Mouse (Mus musculus) adrenal gland, postnatal 25 days (tissue): ENCODE results near the gene Psmd13. TPM values are rescaled to one million over a fixed set of nuclear protein-coding genes. Genes with fewer than 3 reads are reported as not detected.

ENCODE experiments used
- DNase-seq: peaks from one replicate; pipeline ENCODE4 v3.0.0; 2021; ENCODE audit warnings: mixed read lengths
- long read RNA-seq: library from polyadenylated mRNA; stranded (forward); transcript quantifications from one replicate; pipeline ENCODE4 v2.0.0, GENCODE M21; 2021
- total RNA-seq: library from RNA; stranded (reverse); gene quantifications from 2 replicates; pipeline ENCODE4 v1.2.3, GENCODE M21; 2021

Psmd13 gene
- total RNA-seq, result 125 and 128 TPM in 2 replicates
- long read RNA-seq, transcript Psmd13-201 (13 exons, 1,989 nt), result major isoform, 82 of 108 reads
- long read RNA-seq, partial matches to known transcripts, result 3 of 108 reads
- long read RNA-seq, other reads (novel, unspliced or antisense), result 22 of 108 reads

- peak; percentile 96 for DNase-seq
These were observed at the start of gene Psmd13, which contains the start of gene Sirt3 for GRCm38 (mm10) chr7:140881696-140882468. Gene Psmd13 (plus strand): TSS chr7:140881968. Gene Sirt3 (minus strand): TSS chr7:140882309.

- no peak for DNase-seq
These were observed 48.4 kb upstream of the Psmd13 start for GRCm38 (mm10) chr7:140833341-140833740.

- DNase-seq, result peak; percentile 51
These were observed 46.6 kb upstream of the Psmd13 start, which contains the start of gene Urah for GRCm38 (mm10) chr7:140834968-140835757. Gene Urah (plus strand): TSS chr7:140835018.

GRCm38 (mm10) chr7:140835758-140836087, 46.0 kb upstream of the Psmd13 start:
- DNase-seq, result no peak

- DNase-seq, result no peak
These were observed 45.3 kb upstream of the Psmd13 start for GRCm38 (mm10) chr7:140836243-140837115.

DNA sequence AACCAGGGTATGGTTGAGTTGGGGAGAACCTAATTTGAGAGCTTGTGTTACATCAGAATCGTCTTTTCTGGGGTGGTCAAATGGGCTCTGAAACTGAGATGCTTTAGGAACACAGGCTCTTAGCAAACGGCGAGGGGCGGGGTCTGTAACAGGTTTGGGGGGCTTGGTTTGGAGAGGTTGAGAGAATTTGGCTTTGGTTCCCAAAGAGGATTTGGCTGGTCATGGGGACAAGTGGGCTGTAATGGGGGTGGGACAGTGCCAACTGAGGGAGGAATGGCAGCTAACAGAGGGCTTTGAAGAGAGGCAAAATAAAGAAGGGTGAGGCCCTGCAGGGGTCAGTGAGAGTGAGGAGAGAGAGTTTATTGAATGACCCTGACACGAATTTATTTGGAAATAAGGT, 42.2 kb upstream of the Psmd13 start:
- DNase-seq, result no peak

- no peak for DNase-seq
These were observed 40.7 kb upstream of the Psmd13 start for GRCm38 (mm10) chr7:140840750-140841735.

DNA sequence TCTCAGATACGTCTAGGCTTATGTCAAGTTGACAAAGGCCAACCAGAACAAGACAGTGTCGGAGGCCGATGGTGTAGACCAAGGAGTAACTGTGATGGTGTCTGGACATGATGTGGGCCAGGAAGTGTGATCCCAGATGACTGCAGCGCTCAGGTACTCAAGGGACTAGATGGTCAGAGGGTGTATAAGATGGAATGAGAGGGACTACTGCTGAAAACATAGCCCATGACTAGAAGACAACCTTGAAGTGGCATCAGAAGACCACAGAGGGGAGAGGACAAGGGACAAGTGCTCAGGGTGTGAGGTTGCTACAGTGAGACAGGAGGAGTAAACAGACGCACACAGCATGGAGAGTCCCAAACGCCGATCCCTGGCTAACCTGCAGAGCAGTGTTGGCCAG, 38.0 kb upstream of the Psmd13 start:
- no peak for DNase-seq

GRCm38 (mm10) chr7:140844905-140845665, 36.7 kb upstream of the Psmd13 start, which contains the start of gene Scgb1c1:
Gene Scgb1c1 (plus strand): TSS chr7:140845547.
- DNase-seq, result peak; percentile 93

- DNase-seq, result no peak
These were observed 36.1 kb upstream of the Psmd13 start for GRCm38 (mm10) chr7:140845683-140846082.

DNA sequence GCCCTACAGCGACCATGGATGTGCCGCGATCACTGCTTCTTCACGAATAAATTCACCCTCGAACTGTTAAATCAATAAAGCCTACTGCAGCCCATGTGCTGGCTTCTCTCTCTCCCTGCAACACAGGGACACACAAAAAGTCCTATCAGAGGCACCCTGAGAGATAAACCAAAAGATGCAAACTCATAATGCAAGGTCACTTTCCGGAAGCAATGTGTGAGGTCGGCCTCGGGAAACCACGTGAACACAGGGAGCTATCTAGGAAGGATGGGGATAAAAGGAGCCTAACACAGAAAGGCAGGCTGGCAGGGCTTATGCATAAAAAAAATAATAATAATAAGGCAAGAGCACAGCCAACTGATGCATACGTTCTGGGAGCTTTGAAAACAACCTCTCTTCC, 35.1 kb upstream of the Psmd13 start:
- no peak for DNase-seq

- peak; percentile 86 for DNase-seq
These were observed 33.8 kb upstream of the Psmd13 start, which contains the start of gene Odf3 for GRCm38 (mm10) chr7:140847755-140848580. Gene Odf3 (plus strand): TSS chr7:140847805.

DNA sequence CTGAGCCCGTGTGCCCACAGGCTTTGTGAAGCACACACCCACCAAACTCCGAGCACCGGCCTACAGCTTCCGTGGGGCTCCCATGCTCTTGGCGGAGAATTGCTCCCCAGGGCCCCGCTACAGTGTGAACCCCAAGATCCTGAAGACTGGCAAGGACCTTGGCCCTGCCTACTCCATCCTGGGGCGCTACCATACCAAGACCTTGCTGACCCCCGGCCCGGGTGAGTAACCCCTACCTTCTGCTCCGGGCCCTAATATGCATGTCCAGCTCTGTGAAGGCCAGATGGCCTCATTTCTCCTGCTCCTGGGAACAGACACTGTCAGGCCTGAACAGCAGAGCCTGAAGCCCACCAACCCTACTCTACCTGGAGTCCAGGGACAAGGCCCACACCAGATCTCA, 33.2 kb upstream of the Psmd13 start:
- no peak for DNase-seq

DNA sequence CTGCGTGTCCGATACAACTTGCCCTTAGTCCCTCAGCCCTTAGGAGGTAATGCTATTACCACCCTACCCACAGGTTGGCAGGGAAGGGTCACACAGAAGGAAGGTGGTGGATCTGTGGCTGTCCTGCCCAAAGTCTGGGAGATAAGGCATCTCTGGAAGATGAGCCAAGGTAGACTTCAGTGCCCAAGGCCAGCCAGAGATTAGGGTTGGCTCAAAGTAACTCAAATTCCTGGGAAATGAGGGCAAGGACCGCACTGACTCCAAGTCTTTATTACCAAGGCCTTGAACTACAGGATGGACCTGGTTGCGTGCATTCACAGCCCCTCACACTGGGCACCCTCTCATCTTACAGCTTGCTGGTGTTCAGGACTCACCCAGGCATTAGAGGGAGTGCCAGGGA, 29.9 kb upstream of the Psmd13 start:
- DNase-seq, result no peak

DNA sequence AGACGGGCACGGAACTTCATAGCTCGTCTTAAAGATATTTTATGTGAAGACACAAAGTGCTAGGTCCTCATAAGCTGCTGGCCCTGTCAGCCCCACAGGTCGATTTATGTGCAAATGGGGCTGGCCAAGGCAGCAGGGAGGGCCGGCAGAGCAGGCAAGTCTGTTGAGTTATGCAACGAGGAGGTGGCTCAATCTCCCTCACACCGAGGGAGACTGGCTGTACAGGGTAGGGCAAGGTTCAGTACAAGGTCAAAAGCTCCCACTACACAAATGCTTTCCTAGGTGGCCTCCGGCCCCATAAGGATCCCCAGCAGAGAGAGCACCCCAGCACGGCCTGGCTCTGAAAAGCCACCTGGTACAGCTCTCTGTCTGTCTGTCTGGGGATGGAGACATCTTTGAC, 28.4 kb upstream of the Psmd13 start:
- no peak for DNase-seq

DNA sequence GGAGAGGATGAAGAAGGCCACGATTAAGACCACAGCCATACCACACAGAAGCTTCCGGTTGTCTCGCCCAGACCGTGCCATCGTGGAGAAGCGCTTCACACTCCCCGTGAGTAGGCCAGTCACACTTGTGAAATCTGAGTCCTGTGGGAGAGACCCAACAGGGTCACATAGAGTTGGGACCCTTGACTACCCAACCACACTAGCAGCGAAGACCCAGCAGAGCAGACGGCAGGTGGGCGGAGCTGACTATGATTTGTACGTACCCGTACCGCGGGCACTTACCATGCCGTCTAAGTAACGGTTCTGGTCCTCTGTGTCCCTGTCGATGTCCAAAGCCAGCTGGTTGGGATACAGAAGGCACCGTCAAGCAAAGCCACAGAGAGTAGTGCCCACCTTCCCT, 27.3 kb upstream of the Psmd13 start:
- no peak for DNase-seq

- DNase-seq, result no peak
These were observed 26.6 kb upstream of the Psmd13 start for GRCm38 (mm10) chr7:140855181-140855580.

DNA sequence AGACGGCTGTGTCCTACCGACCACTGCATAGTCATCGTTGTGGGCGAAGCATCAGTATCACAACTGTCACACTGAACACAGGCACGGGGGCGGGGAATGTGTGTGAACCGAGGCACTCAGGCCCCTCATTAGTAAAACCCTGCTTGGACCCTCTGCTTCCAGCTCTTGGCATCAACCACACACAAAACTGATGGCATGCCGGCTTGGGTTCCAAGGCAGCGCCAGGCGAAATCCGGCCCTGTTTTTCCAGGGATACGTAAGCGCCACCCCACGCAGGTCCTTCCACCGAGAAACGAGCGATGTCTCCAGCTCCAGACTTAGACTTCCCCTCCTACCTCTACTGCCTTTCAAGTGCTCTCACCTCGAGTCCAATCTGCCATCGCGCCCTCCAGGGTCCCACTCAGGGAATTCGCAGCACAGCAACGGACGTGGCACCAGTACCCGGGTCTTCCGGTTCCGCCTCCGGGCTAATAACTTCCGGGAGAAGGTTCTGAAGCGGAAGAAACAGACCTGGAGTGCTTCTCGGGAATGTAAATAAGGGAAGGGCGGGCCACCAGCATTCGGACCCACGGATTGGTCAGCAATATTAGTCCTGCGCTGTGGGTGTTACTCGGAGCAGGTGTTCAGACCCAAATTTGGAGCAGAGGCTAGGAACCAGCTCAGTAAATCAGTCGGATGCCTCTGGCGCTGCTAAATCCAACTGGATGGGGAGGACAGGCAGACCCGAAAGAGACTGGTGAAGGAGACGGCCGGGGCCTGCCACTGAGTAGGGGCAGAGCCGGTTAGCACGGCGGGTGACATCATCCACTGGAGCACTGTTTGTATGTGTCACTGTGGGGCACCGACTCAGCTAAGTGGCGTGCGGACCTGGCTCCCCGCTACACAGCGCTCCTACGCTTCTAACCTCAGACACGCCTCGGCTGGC, 25.6 kb upstream of the Psmd13 start, which contains the start of gene Gm45785:
Gene Gm45785, minus strand, starts transcription at position 472 of the 925 bp plus-strand sequence.
- peak; percentile 75 for DNase-seq
